Mouse (Mus musculus) cerebellum, postnatal 4 days (tissue): Measurements from ENCODE around the gene Atp5c1.

Source experiments
- DNase-seq, 2 experiments: peaks; one replicate each; pipeline ENCODE4 v3.0.0; 2022; ENCODE audit warnings: low spot score in 2 of 2, mixed read lengths in 1 of 2

The Atp5c1 gene

GRCm38 (mm10) chr2:10050878-10051277 is 29.4 kb downstream of the Atp5c1 start:
- DNase-seq: no peak

DNA sequence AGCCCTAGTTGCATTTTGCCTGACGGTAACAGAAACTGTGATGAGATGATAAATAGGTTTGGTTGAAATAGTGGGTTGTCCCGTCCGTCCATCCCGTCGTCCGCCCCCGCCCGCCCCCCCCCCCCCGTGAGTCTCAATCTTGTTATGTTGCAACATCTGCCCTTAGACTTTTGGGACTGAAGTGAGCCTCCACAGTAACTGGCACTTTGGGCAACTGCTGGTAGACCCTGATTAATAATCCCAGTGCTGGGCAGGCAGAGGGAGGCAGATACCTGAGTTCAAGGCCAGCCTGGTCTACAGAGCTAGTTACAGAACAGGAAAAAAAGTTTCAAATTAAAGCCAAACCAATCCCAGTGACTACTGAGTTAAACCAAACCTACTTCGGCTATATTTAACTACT is 30.9 kb downstream of the Atp5c1 start:
- DNase-seq: no peak

DNA sequence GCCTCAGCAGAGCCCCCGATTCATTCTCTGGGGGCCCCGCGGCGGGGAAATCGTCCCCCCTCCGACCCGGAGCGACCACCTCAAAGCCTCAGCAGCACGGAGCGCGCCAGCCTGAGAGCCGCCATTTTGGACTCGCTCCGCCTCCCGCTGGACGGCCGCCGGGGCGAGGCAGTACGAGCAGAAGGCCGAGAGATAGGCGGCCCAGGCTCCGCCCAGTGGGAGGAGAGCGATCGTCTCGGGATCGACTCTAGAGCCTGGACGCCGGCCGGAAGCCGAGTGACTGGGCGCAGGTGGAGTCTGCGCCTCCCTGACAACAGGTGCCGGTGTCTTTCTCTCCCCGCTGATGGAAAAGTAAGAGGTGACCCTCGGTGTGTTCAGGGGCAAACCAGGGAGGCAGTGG is 31.8 kb downstream of the Atp5c1 start, which contains the start of gene Taf3:
Taf3 (minus strand) TSS at position 136 of the 400 bp plus-strand sequence.
- peak; percentile 81 to 92 for DNase-seq

GRCm38 (mm10) chr2:10047758-10048436 is 32.4 kb downstream of the Atp5c1 start:
- DNase-seq: no peak

DNA sequence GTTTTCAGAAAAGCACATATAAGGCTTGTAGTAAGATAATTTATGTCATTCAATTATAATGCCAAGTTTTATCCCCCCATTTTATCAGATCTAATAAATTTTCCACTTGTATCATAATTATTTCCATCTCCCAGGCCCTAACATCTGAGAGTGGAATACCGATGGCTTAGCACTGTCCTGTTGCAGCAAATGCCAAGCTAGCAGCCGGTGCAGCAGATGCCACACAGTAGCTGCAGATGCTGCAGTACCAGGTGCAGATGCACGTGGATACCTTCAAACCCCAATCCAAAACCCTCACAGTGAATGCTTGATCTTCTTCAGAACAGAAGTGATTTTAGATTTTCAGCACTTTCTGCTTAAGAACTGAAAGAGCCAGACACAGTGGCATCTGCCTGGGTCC is 45.3 kb downstream of the Atp5c1 start:
- no peak for DNase-seq

GRCm38 (mm10) chr2:10033684-10034083 is 46.6 kb downstream of the Atp5c1 start:
- DNase-seq: no peak

DNA sequence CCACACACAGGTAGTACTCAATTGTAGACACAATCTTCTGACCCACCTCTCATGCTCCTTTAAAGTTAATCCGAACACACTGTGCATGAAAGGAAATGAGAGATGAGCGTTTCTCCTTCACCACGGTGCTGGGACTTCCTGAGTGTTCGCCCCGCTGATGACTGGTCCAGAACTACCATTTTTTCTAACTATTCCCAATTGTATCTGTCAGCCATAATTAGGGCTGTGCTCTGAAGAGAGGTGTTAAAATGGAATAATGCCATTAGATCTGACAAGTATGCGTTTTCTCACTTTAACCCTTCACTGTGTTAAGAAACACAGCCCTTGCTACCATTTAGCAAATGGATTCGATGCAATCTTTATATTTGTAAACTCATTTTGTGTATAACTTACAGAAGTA is 50.6 kb downstream of the Atp5c1 start:
- no peak for DNase-seq

DNA sequence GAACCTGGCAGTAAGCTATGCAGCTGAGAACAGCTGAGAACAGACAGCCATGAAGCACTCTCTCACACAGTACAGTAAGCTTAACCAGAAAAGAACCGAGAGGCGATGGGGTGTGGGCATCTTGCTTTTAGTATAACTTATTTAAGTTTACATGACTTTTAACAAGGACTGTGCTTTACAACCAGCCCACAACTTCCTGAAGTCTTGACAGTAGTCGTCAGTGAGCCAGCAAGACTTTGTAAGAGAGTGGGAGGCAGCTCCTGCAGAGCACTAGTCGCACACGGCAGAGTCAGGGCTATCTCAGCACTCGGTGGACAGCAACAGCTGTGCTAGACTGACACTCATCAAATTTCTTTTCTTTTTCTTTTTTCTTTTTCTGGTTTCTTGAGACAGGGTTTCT is 56.0 kb downstream of the Atp5c1 start:
- no peak for DNase-seq

GRCm38 (mm10) chr2:10021296-10021695 is 59.0 kb downstream of the Atp5c1 start:
- no peak for DNase-seq

GRCm38 (mm10) chr2:10014951-10015635 is 65.2 kb downstream of the Atp5c1 start:
- DNase-seq: no peak

DNA sequence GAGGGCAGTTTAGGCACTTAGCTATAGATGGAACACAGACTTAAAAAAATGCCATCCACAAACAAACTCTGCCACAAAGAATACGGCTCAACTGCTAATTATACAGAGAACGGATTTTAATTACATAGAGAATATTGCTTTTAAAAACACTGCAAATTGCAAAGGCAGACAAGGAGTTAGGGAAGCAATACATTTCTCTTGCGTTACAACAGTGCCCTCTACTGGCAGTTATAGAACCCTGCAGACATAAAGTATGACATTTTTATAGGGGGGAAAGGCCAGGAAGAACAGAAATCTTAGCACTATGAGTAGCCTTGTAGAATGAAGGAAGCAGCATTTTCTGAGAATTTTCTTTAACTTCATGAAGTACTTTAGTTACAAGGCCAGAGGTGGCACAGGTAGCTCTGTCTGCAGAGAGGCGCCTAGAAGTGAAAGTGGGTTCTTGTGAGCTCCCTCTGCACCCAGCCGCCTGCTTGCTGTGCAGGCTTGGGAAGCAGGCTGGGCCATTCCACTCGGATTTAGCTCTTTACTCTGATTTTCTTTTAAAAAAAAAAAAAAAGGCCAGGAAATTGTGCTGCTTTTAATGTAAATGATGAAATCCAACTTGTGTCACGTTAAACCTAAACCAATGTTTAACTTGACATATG is 69.9 kb downstream of the Atp5c1 start:
- no peak for DNase-seq

GRCm38 (mm10) chr2:10009671-10010254 is 70.5 kb downstream of the Atp5c1 start:
- no peak for DNase-seq

DNA sequence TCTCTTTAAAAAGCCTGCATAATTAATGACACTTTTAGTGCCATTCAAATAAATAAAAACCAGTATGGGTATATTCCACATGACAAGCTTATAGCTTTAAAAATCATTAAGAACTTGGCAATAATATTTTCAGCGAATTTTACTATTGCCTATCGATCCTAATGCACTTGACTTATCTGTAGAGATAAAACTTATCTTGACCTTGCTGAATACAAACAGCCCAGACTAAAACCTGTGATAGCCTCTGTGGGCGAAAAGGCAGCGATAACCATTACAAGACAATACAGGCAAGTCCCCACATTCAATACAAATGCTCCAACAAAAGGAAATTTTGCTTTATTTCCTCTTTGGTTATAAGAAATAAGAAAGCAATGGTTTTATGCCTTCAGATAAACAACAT is 71.7 kb downstream of the Atp5c1 start:
- no peak for DNase-seq
